Mouse (Mus musculus) midbrain, embryonic 14.5 days (tissue): ENCODE results near the gene Syngr4. TPM values are rescaled to one million over a fixed set of nuclear protein-coding genes. Genes with fewer than 3 reads are reported as not detected.

ENCODE experiments used
- ATAC-seq: fragments of 200-750 bp; cut with Nextera tagmentation; 2 replicates; pipeline ENCODE4 v1.8.0; 2017; ENCODE audit warnings: moderate number of reproducible peaks, moderate library complexity; ENCODE audit not compliant: low FRiP score, low TSS enrichment
- DNase-seq: peaks from one replicate; pipeline ENCODE4 v3.0.0-alpha.2; 2015
- H3K27ac ChIP-seq: fragments of 300-500 bp; sonication (generic); replicated peaks from 2 replicates; pipeline ENCODE4 v1.5.1; 2014; ENCODE audit warnings: mild to moderate bottlenecking, low read depth, low read length, moderate library complexity
- H3K27me3 ChIP-seq: fragments of 300-500 bp; sonication (generic); 2 replicates; pipeline ENCODE4 v1.6.1; 2014; ENCODE audit warnings: low read length, control low read depth, mixed read lengths; ENCODE audit not compliant: control insufficient read depth, insufficient read depth
- H3K36me3 ChIP-seq: fragments of 300-500 bp; sonication (generic); 2 replicates; pipeline ENCODE4 v1.6.1; 2014; ENCODE audit warnings: low read length, control low read depth; ENCODE audit not compliant: control insufficient read depth, insufficient read depth
- H3K4me1 ChIP-seq: fragments of 300-500 bp; sonication (generic); 2 replicates; pipeline ENCODE4 v1.6.1; 2014; ENCODE audit warnings: mild to moderate bottlenecking, antibody characterized with exemption, low read length, control low read depth; ENCODE audit not compliant: control insufficient read depth, insufficient read depth
- H3K4me2 ChIP-seq: fragments of 300-500 bp; sonication (generic); 2 replicates; pipeline ENCODE4 v1.6.1; 2014; ENCODE audit warnings: mild to moderate bottlenecking, low read length, moderate library complexity
- H3K4me3 ChIP-seq: fragments of 300-500 bp; sonication (generic); replicated peaks from 2 replicates; pipeline ENCODE4 v1.5.1; 2014; ENCODE audit warnings: low read depth, low read length
- H3K9ac ChIP-seq: fragments of 300-500 bp; sonication (generic); replicated peaks from 2 replicates; pipeline ENCODE4 v1.6.1; 2014; ENCODE audit warnings: mild to moderate bottlenecking, low read length, moderate library complexity
- H3K9me3 ChIP-seq: fragments of 300-500 bp; sonication (generic); 2 replicates; pipeline ENCODE4 v1.6.1; 2016; ENCODE audit warnings: low read length, control low read depth, mixed read lengths; ENCODE audit not compliant: control insufficient read depth
- WGBS: fragments of 180-500 bp; shearing (Covaris S2); extraction: QIAGEN DNeasy Blood & Tissue Kit; methylation state at CpG from one replicate; pipeline ENCODE4 v1.1.7; 2014; 5-methylcytosine and 5-hydroxymethylcytosine counted together
- polyA plus RNA-seq: library from polyadenylated mRNA; unstranded; fragments of >200 nt; fragmentation: Nextera tagmentation; extraction: Ambion mirVana; gene quantifications from 2 replicates; pipeline ENCODE4 v1.2.1, GENCODE M21; 2014

The Syngr4 gene
- polyA plus RNA-seq, 1 experiment from 2014 or later, result not detected

DNA sequence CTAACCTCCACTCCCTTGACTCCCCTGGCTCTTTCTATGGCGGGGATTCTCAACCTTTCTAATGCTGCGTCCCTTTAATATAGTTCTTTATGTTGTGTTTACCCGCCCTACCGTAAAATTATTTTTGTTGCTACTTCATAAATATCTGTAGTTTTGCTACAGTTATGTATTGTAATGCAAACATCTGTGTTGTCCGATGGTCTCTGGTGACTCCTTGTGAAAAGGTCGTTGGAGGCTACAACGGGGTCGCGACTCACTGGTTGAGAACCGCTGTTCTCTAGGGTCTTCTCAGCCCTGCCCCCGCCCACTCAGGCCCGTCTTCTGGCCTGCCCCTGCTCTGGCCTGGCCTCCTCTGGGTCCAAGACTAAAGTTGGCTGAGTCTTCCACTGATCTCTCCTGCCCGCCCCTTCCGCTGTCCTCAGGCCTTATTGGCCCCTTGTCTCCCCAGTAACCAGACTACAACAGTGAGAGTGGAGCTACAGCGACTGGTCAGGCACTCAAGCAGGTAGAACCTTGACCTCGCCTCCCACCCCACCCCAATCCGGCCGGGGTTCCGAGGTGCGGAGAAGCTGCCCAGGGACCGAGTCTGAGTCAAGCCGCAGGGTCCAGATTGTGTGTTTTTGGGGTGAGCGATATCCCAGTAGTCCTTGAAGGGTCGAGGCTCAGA is 27.4 kb upstream of the Syngr4 start, which contains the start of gene Ccdc114:
Gene Ccdc114 (plus strand): TSS at position 311 of the 667 bp plus-strand sequence.
- peak within 1 kb of the TSS; percentile 81 for H3K27ac ChIP-seq
- peak within 1 kb of the TSS; percentile 50 for H3K4me3 ChIP-seq
- H3K4me2 ChIP-seq, result peak within 1 kb of the TSS; percentile 72
- WGBS, result 3% methylated on average over 24 of the region's 24 CpGs
- DNase-seq, result peak; percentile 38
- H3K27me3 ChIP-seq, result no peaks in the 10 kb centered on the region
- H3K9me3 ChIP-seq, result no peaks in the 10 kb centered on the region
- peak within 1 kb of the TSS; percentile 45 for H3K9ac ChIP-seq
- H3K36me3 ChIP-seq, result no peaks in the 10 kb centered on the region
- ATAC-seq, result 0 out of 2 replicates have a peak, but pooled peaks have one; percentile 19
- peaks cover 6% of the 10 kb centered on the region for H3K4me1 ChIP-seq

- WGBS, result under 1% methylated on average over 37 of the region's 37 CpGs
Measured at GRCm38 (mm10) chr7:45922928-45923761, 26.6 kb upstream of the Syngr4 start.

GRCm38 (mm10) chr7:45921950-45922600 is 25.6 kb upstream of the Syngr4 start:
- ATAC-seq, result no peak
- H3K36me3 ChIP-seq, result no peaks in the 10 kb centered on the region
- H3K4me1 ChIP-seq, result peaks cover 11% of the 10 kb centered on the region
- H3K9me3 ChIP-seq, result no peaks in the 10 kb centered on the region
- no peak for DNase-seq
- no peaks in the 10 kb centered on the region for H3K27me3 ChIP-seq
- WGBS, result 90% methylated on average over 12 of the region's 12 CpGs
- H3K4me3 ChIP-seq, result no peak overlapping the region
- H3K9ac ChIP-seq, result no peak overlapping the region
- peak overlapping the region; percentile 72 for H3K4me2 ChIP-seq
- peak overlapping the region; percentile 81; the same call in 1 of the 2 replicates for H3K27ac ChIP-seq

More at GRCm38 (mm10) chr7:45922928-45923761, 26.6 kb upstream of the Syngr4 start:
- peak overlapping the region; percentile 72 for H3K4me2 ChIP-seq
- no peaks in the 10 kb centered on the region for H3K27me3 ChIP-seq
- H3K9ac ChIP-seq, result peak overlapping the region; percentile 45
- peaks cover 6% of the 10 kb centered on the region for H3K4me1 ChIP-seq
- H3K27ac ChIP-seq, result peak overlapping the region; percentile 81
- ATAC-seq (peak; percentile 89), DNase-seq (peak; percentile 97)
- peak overlapping the region; percentile 50 for H3K4me3 ChIP-seq
- H3K36me3 ChIP-seq, result no peaks in the 10 kb centered on the region
- H3K9me3 ChIP-seq, result no peaks in the 10 kb centered on the region

DNA sequence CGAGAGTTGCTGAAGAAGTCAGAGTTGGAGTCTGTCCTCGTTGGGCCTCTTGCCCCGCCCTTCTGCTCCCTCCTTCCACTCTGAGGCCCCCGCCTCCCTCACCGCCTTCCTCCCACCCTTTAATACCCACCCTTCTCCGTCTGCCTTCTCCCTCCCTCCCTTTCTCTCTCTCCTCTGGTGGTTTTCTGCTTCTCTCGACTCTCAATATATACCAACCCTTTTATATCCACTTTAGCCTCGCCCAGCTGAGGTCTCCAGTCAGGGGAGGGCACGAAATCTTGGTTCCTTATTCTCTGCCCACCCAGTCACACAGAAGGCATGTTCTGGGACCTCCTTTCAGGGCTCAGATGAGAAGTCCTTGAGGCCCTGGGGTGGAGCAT is 24.7 kb upstream of the Syngr4 start, which contains the start of gene Emp3:
Gene Emp3 (minus strand): TSS at position 163 of the 380 bp plus-strand sequence.
- H3K4me3 ChIP-seq, result no peak within 1 kb of the TSS

DNA sequence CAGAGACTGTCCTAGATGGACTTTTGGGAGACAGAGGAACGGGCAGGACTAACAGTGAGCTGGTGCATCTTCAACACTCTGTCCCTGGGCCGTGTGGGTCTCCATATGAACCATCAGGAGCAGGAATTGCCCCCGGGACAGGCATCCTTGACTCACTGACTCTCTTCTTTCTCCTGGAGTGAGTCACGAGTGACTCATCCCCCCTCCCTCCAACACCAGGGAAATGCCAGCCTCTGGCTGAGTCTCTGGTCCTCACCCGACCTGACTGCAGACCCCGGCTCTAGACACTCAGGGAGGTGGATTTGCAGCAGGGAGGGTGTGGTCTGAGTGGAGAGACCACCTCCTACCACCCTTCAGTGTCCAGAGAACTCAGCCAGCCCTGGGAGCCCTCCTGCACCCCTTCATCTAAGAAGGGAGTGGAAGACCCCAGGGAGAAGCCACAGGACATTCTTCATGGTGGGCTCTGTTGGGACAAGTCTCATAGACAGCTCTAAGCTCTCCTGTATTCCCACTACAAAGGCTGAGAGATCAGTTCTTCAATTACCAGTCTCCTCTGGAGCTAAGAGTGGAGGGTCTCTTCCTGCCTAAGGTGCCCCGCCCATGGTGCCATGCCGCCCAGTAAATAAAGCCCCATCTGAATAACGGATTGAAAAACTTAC is 24.2 kb upstream of the Syngr4 start:
- Histone ChIP-seq H3K9ac (no peak overlapping the region), H3K4me3 (no peak overlapping the region), H3K36me3 (no peaks in the 10 kb centered on the region), H3K27ac (no peak overlapping the region), H3K4me1 (peaks cover 23% of the 10 kb centered on the region), H3K4me2 (no peak overlapping the region), H3K27me3 (no peaks in the 10 kb centered on the region), H3K9me3 (no peaks in the 10 kb centered on the region)
- no peak for ATAC-seq
- DNase-seq, result no peak
- 59% methylated on average over 9 of the region's 9 CpGs for WGBS

More for the DNA sequence above, 24.7 kb upstream of the Syngr4 start, which contains the start of gene Emp3:
- H3K27me3 ChIP-seq, result no peaks in the 10 kb centered on the region
- H3K36me3 ChIP-seq, result no peaks in the 10 kb centered on the region
- H3K4me2 ChIP-seq, result peak within 1 kb of the TSS; percentile 72; the same call in 1 of the 2 replicates
- H3K9ac ChIP-seq, result no peak within 1 kb of the TSS
- WGBS, result 42% methylated on average over 9 of the region's 9 CpGs
- ATAC-seq, result no peak
- peaks cover 19% of the 10 kb centered on the region for H3K4me1 ChIP-seq
- no peaks in the 10 kb centered on the region for H3K9me3 ChIP-seq
- no peak within 1 kb of the TSS; the same call in 1 of the 2 replicates for H3K27ac ChIP-seq
- DNase-seq, result no peak

- Histone ChIP-seq H3K4me1 (peaks cover 23% of the 10 kb centered on the region), H3K27ac (no peak overlapping the region), H3K9me3 (no peaks in the 10 kb centered on the region), H3K27me3 (no peaks in the 10 kb centered on the region), H3K9ac (no peak overlapping the region), H3K4me2 (no peak overlapping the region), H3K36me3 (no peaks in the 10 kb centered on the region), H3K4me3 (no peak overlapping the region)
- DNase-seq (no peak), ATAC-seq (no peak)
- WGBS, result 79% methylated on average over 4 of the region's 4 CpGs
Measured at GRCm38 (mm10) chr7:45919761-45920160, 23.2 kb upstream of the Syngr4 start.

GRCm38 (mm10) chr7:45919083-45919671 is 22.7 kb upstream of the Syngr4 start:
- Histone ChIP-seq H3K4me1 (peaks cover 23% of the 10 kb centered on the region), H3K27me3 (no peaks in the 10 kb centered on the region), H3K9ac (no peak overlapping the region), H3K4me2 (no peak overlapping the region), H3K27ac (no peak overlapping the region), H3K36me3 (no peaks in the 10 kb centered on the region), H3K4me3 (no peak overlapping the region), H3K9me3 (no peaks in the 10 kb centered on the region)
- ATAC-seq (no peak), DNase-seq (no peak)
- 51% methylated on average over 14 of the region's 14 CpGs for WGBS

GRCm38 (mm10) chr7:45917926-45918325 is 21.4 kb upstream of the Syngr4 start:
- Histone ChIP-seq H3K9me3 (no peaks in the 10 kb centered on the region), H3K4me3 (no peak overlapping the region), H3K4me1 (peaks cover 23% of the 10 kb centered on the region), H3K4me2 (no peak overlapping the region), H3K27ac (no peak overlapping the region), H3K27me3 (no peaks in the 10 kb centered on the region), H3K9ac (no peak overlapping the region), H3K36me3 (no peaks in the 10 kb centered on the region)
- DNase-seq (no peak), ATAC-seq (no peak)
- WGBS, result 91% methylated on average over 15 of the region's 15 CpGs
